Mouse (Mus musculus) cerebral cortex, adult 2 months (tissue): Measurements from ENCODE around the gene Mbnl2.

Source experiments
- WGBS: fragments of 180-500 bp; shearing (Covaris S2); methylation state at CpG from one replicate; pipeline ENCODE4 v1.1.7; 2018; 5-methylcytosine and 5-hydroxymethylcytosine counted together

Gene Mbnl2

DNA sequence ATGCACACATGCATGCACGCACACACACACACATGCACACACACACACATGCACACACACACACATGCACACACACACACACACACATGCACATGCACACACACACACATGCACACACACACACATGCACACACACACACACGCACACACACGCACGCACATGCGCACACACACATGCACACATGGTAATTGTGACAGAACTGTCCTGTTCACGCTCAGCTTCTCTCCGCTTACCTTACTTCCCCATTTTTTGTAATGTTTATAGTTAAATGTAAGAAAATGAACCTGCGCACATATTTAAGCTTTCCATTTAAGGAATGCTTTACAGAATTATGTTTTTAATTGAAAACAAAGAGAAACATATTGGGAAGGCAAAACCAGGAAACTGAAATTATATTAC, 84.1 kb downstream of the Mbnl2 start:
- WGBS = 95% methylated on average over 8 of the region's 8 CpGs

DNA sequence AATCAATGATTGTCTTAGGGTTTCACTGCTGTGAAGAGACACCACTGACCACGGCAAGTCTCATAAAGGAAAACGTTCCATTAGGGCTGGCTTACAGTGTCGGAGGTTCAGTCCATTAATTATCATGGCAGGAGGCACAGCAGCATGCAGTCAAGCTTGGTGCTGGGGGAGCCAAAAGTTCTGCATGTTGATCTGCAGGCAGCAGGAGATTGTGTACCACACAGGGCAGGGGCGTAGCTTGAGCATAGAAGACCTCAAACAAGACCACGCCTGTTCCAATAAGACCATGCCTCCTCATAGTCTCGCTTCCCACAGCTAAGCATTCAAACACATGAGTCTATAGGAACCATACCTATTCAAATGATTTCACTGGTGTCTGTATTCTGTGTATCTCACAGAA, 85.7 kb downstream of the Mbnl2 start:
- WGBS = 87% methylated on average over 6 of the region's 6 CpGs

DNA sequence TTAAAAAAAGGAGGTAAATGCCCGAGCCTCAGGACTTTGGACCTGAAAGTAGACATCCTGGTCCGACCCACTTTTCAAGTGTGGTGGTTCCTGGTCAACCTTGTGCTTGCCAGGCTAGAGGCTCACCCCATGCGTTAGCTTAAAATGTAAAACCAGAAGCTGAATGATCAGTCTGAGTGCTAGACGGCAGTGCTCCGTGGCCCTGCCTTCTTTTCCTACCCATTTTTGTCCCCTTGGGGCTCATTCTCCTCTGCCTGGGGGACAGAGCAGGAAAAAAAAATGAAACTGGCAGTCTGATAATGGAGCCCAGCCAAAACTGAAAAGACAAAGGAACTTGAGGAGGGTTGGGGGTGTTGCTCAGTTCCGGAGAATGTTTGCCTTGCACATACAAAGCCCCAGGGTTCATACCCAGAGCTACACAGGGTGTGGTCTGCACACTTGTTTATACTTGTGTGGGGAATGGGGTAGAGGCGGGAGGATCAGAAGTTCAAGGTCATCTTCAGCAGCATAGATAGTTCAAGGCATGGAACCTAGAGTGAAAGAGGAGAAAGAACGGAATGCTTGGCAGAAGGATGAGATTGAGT, 87.0 kb downstream of the Mbnl2 start:
- 65% methylated on average over 8 of the region's 8 CpGs for WGBS

- WGBS = 72% methylated on average over 8 of the region's 8 CpGs
Measured at GRCm38 (mm10) chr14:120363090-120363818, 87.8 kb downstream of the Mbnl2 start.

GRCm38 (mm10) chr14:120365088-120365487, 89.6 kb downstream of the Mbnl2 start:
- WGBS = 98% methylated on average over 4 of the region's 4 CpGs

DNA sequence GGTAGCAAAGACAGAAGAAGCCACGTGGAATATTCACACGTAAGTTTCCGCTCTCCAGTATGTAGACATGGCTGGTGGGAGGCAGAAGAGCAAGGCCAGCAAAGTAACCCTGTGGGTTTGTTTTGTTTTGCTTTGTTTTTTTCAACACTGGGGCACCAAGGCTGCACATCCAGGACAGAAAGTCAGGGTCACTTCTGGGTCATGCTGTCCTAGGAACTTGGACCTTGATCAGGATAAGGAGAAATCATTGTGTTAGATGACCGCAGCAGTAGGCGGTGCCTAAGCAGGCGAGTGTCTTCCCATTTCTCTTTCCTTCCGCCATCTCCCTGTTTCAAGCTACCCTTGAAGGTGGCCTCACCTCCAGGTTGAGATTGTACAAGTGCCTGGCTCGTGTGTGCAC, 91.5 kb downstream of the Mbnl2 start:
- WGBS = 83% methylated on average over 8 of the region's 8 CpGs

DNA sequence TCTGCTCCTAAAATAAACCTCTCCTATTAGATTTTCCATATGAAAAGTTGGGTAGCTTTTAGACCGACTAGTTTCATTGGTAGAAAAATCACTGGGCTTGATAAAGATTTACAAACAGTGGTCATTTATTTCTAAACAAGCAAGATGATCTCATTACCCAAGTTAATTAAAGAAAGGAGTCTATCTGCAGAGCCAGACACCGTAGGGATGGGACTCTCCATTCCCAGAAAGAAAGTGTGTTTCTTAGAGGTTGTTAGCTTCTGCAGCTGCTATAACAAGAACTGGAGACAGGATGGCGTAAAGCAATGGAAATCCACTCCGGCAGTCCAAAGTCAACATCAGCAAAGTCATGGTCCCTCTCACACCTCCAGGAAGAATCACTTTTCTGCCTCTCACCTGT, 92.1 kb downstream of the Mbnl2 start:
- 56% methylated on average over 4 of the region's 4 CpGs for WGBS

DNA sequence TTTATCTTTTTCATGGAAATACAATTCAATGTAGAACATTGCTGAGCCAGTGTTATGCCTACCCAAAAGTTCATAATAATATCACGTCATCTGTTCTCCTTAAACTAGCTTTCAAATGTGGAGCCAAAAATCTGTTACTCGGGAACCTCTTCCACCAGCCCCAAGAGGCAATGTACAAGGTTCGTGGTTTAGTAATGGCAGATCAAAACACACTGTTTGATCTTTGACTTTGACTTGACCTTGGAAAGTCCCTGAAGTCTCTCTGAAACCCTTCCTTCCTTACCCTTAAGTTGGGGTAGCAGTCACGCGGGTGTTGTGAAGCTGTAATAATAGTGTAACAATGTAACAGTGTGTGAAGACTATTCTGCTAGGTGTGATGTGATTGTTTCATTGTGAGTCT, 93.0 kb downstream of the Mbnl2 start:
- WGBS = 52% methylated on average over 5 of the region's 5 CpGs

DNA sequence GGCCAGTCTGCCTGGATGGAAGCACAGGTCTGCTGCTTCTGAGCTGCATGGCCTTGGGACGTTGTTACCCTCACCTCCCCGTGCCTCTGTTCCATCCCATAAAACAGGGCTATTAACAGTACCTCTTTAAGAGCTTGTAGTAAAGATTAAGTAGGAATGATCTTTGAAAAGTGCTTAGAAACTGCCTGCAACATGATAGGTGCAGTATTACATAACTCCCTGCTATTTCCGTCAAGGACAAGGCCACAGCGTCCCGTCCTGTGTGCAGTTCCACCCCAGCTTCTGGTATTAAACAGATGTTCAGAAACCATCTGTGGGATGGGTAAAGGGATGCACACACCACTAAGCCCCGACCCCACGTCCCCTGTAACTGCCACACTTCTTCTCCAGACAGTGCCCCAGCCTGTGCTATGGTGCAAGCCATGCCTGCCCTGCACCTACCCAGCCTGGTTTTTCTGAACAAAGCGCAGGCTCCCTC, 93.5 kb downstream of the Mbnl2 start:
- 50% methylated on average over 8 of the region's 8 CpGs for WGBS

- WGBS = 91% methylated on average over 14 of the region's 14 CpGs
Measured at GRCm38 (mm10) chr14:120370044-120370443, 94.6 kb downstream of the Mbnl2 start.

- WGBS = 68% methylated on average over 11 of the region's 11 CpGs
Measured at GRCm38 (mm10) chr14:120370631-120371030, 95.2 kb downstream of the Mbnl2 start.

GRCm38 (mm10) chr14:120371174-120371573, 95.7 kb downstream of the Mbnl2 start:
- 31% methylated on average over 5 of the region's 5 CpGs for WGBS

DNA sequence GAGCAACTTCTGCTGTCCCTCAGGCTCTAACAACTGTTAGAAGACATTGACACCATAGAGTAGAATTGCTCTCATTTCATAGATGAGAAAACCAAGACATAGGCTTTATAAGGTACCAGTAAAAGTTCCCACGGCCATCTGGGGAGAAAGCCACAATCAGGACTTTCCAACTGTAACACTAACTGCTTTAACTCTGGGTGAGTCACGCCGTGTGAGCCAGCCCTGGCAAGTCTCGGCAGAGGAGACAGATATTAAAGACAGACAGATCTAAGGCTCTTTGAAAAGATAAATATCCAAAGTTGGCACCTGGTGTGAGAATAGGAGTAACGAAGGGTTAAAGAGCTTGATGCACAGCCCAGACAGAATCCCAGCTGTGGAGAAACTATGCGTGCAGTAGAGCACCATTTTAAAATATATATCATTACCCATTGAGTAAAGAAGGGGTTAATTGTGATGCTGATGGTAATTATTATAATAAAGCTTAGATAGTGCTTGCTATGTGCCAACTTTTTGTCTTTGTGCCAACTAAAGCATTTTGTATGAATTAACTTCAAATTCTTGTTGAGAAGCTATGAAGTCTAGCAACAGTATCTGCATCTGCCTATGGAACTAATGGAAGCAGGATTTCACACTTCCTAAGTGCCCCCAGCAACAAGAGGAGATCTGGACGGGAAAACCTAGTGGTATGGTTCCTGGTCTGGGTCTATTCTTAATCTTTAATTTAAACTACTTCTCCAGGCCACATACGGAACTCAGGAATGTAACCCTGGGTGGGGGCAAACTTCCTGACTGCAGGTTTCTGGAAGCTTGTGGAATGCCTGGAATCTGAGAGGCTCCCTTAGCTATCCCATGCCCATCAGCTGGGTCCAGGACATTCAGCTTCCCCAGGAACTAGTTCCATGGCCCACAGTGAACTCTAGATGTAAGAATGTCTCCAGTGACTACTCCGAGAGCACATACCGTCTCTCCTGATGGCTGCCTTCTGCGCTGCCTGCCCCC, 97.9 kb downstream of the Mbnl2 start:
- 49% methylated on average over 11 of the region's 11 CpGs for WGBS

DNA sequence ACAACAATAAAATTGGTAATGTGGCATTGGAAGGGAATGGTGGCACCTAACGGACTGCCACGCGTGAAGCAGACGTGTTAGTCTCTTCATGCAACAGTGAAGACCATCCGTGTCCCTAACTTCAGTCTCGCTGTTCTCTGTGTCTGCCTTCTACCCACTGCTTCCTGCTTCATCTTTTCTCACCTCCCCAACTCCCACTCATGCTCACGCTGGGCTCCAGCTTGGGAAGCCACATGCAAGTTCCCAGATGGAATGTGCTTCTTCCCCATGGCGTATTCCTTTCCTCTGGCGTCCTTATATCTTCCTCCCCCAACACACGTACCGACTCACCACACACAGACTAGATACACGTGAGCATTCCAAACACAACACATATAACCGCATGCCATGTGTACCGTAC, 99.3 kb downstream of the Mbnl2 start:
- 55% methylated on average over 14 of the region's 14 CpGs for WGBS

DNA sequence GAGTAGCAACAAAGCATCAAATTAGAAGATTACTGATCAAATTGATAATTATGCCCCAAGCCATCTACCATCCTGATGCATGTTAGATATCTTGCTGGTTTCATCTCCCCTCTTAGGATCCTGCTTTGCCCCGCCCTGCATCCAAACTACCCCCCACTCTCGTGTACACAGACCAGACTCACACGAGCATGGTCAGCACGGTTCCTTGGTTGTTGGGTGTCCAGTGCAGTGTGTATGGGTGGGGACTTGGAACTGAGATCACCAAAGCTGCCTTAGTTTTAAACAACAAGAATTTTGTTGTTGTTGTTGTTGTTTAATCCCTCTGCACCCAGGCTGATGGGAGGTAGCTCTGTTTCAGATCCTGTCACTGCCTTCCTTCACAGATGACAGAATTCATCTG, 101.7 kb downstream of the Mbnl2 start:
- 88% methylated on average over 4 of the region's 4 CpGs for WGBS

GRCm38 (mm10) chr14:120378002-120378401, 102.5 kb downstream of the Mbnl2 start:
- 69% methylated on average over 8 of the region's 8 CpGs for WGBS

DNA sequence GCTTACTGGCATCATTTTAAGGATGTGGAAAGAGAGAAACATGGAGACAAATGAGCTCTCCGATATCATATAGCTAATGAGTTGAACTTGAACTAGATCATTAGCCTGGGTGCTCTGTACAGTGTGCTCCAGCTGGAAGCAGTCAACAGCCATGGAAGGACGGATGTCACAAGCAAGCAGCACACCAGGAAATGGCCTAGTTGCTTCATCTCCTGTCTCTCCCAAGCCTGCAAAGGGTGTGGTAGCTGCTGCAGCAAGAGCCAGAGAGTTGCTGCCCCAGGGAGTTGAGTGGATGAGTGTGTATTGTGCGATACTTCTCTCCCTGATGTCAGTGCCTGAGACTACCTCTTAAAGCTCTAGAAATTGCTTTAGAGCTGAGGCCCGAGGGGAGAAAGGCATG, 104.2 kb downstream of the Mbnl2 start:
- whole genome bisulfite sequencing = 73% methylated on average over 4 of the region's 4 CpGs

DNA sequence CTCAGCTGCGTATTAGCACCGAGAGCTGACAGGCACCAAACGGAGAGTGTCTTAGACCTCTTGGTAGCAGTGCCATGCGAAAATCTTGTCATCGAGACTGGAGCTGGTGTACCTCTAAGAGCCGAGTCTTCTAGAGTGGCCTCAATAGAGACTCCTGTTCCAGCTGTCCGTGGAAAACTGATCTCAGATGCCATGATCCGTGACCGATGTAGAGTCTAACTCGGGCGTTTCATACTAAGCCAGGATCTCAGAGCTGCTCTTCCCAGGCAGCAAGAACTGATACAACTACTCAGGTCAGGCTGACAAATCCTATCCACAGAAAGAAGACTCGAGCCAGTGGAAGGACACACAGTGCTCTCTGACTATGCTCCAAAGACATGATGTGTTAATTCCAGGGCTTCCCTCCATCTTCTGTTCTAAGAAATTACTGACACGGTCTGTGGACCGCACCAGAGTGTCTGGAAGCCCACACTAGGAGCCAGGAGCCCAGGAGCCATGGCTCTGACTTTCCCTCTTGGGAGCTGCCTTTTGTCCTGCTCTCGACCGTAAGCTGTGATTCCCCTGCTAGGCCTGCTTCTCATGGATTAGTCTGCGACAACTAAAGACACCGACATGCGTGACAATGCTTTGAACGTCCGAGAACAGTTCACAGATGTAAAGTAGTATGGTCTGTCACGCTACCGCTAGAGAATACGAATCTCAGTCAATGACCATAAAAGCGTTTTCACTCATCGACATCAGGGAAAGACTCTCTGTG, 106.1 kb downstream of the Mbnl2 start:
- 88% methylated on average over 26 of the region's 26 CpGs for WGBS

- WGBS = 60% methylated on average over 5 of the region's 5 CpGs
Measured at GRCm38 (mm10) chr14:120382179-120382578, 106.7 kb downstream of the Mbnl2 start.

DNA sequence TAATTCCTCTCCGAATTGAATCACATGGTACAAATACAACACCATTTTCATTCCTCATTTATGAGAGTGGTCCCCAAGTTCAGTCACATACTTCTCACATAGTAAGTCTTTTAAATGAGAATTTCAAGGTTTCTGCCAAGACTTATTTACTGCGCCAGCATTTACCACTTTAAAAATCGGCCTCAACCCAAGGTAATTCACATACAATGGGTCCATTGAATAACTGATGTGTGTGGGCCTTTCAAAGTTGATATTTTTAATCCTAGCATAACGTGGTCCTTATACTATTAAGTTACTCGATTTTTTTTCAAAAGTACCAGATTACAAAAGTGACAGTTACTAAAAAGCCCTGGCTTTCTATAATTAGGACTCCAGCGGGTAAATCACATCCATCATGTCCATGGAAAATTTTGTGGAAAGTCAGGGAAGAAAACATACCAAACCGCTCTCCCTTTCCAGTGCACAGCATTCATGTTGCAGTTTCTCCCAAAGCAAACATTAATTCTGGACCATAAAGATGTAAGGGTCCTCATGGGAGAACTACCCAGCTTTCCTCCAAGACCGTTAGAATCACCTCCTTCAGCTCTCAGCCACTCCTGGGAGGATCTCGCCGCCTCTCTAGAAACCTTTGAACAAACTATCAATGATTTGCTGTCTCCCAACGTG, 107.8 kb downstream of the Mbnl2 start:
- WGBS = 61% methylated on average over 11 of the region's 11 CpGs

DNA sequence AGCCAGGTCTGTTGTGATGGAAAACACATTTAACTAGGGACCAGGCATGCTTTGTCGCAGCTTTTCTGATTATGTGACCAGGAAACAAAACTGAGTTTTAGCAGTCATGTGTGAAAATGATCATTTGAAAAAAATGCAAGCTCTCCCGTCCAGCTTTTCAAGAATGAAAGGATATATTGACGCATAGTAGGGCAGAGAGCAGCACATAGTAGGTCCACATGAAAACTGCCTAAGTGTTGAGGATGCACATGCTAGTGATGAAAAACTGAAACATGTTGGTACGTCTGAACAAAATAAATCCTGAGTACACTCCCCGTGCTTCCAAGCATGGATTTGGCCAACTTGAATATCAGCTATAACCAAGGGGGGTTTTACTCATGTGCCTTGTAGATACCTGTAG, 109.1 kb downstream of the Mbnl2 start:
- 94% methylated on average over 5 of the region's 5 CpGs for WGBS
